Mouse (Mus musculus): ENCODE data around the gene Adam10. TPM values are rescaled to one million over a fixed set of nuclear protein-coding genes. Genes with fewer than 3 reads are reported as not detected.

Adam10 gene
- total and polyA plus RNA-seq, 3 experiments, result 9.5 to 39.2 (median 37.0) TPM

DNA sequence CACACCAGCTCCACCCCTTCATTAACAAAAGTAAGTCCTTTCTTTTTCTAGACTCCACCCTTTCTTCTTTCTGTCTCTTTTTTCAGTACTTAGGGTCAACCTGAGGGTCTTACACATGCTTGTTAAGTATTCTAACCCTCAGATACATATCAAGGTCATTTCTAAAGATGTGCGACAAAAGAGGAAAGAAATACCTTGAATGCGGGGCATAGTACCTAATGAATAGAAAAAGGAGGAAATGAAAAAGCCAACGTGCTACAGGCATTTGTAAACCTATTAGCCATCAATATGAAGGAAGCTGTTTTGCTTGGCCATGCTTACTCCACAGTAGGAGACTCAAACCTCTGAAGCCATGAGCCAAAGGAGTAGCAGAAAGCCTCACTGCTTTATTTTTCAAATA lies 11.1 kb downstream of the Adam10 start:
- Histone ChIP-seq H3K79me2 (replicated peaks; ENCODE audit: control insufficient read depth, insufficient read depth, low read length) (peaks cover 3% of the 10 kb centered on the region), H3K27ac (no peak overlapping the region), H3K4me3 (no peak overlapping the region), H3K4me1 (ENCODE audit: control insufficient read depth, insufficient read depth, low read length) (peaks cover 10% of the 10 kb centered on the region), H3K36me3 (ENCODE audit: control insufficient read depth, insufficient read depth, low read length) (peaks cover 20% of the 10 kb centered on the region), H3K27me3 (ENCODE audit: control insufficient read depth, insufficient read depth, low read length) (no peaks in the 10 kb centered on the region), H3K9ac (ENCODE audit: low read depth, low read length) (no peak overlapping the region)
- TF ChIP-seq POLR2A (IDR thresholded peaks at IDR 0.05; ENCODE audit: insufficient read depth, low read depth, low read length), result no peak
- TF ChIP-seq CTCF (IDR thresholded peaks at IDR 0.05), result no peak
- no peak for TF ChIP-seq EP300 (IDR thresholded peaks at IDR 0.05; ENCODE audit: insufficient read depth, low read depth, low read length)
- no peak for DNase-seq
- intact Hi-C loops (cut with DNase I), result loop anchor here (5.0 kb wide), 1 partner anchor 187 kb away; no protein-coding TSS in a partner anchor
- WGBS, result 65% methylated on average over 3 of the region's 3 CpGs

DNA sequence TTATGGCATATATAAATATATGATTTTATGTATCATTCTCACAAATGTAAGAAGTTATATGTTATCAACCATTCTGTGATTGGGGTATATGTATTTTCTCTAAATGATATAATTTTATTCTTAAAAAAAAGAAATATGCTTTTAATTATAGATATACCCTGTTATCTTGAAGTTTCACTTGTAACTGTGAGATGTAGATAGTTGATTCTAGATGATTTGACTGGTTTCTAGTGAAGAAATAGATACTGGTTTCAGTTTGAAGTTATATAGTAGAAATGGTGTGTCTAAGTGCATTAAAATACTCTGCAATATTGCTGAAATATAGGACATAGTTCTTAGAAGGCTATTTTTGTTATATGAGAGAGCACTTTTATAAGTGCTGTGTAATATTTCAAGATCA lies 11.8 kb downstream of the Adam10 start:
- no peak for DNase-seq
- no peaks in the 10 kb centered on the region for H3K27me3 ChIP-seq (ENCODE audit: control insufficient read depth, insufficient read depth, low read length)
- H3K4me1 ChIP-seq (ENCODE audit: control insufficient read depth, insufficient read depth, low read length), result peaks cover 8% of the 10 kb centered on the region
- no peak overlapping the region for H3K4me3 ChIP-seq
- TF ChIP-seq EP300 (IDR thresholded peaks at IDR 0.05; ENCODE audit: insufficient read depth, low read depth, low read length), result no peak
- TF ChIP-seq CTCF (IDR thresholded peaks at IDR 0.05), result no peak
- TF ChIP-seq POLR2A (IDR thresholded peaks at IDR 0.05; ENCODE audit: insufficient read depth, low read depth, low read length), result no peak
- peaks cover 1% of the 10 kb centered on the region for H3K79me2 ChIP-seq (replicated peaks; ENCODE audit: control insufficient read depth, insufficient read depth, low read length)
- H3K9ac ChIP-seq (ENCODE audit: low read depth, low read length), result no peak overlapping the region
- H3K36me3 ChIP-seq (ENCODE audit: control insufficient read depth, insufficient read depth, low read length), result peaks cover 14% of the 10 kb centered on the region
- intact Hi-C loops (cut with DNase I), result no loop called here
- H3K27ac ChIP-seq, result no peak overlapping the region

DNA sequence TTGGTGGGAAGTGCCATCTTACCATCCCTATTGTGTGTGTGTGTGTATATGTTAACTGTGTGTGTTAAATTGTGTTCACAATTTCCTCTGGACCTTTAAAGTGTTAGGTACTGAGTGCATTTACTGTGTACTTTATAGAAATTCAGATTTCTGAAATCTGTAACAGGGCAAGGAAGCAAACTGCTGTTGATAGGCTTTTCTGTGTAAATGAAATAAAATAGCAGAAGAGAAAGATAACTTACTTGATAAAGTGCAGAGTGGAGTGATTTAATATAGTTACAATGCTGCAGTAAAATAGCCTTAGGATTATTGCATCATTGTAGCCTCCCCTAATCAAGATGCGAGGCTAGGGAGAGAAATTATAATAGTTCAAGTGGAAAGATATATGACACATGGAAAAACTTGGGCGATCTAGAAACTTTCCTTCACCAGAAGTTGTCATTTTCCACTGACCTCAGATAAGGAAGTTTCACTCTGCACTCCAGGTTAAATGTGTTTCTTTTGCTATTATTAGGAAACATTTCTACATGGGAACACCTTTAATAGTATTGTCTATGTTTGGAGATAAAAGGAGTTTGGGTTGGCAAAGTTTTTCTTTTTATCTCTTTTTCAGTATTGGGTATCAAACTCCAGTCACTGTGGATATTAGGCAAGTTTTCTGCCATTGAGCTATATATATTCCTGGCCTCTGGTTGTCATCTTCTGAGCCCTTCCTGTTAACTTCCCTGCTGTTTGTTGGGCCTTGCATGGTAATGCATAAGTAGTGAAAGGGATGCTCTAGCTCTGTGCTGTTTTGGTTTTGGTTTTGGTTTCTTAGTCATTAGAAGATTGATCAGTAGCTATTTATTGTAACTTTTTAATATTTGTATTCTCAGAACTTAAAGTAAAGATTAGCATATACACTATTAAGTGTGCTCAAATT lies 13.2 kb downstream of the Adam10 start:
- Histone ChIP-seq H3K27me3 (ENCODE audit: control insufficient read depth, insufficient read depth, low read length) (no peaks in the 10 kb centered on the region), H3K9ac (ENCODE audit: low read depth, low read length) (no peak overlapping the region), H3K27ac (no peak overlapping the region), H3K79me2 (replicated peaks; ENCODE audit: control insufficient read depth, insufficient read depth, low read length) (peaks cover 1% of the 10 kb centered on the region), H3K4me1 (ENCODE audit: control insufficient read depth, insufficient read depth, low read length) (peaks cover 8% of the 10 kb centered on the region), H3K4me3 (no peak overlapping the region), H3K36me3 (ENCODE audit: control insufficient read depth, insufficient read depth, low read length) (peaks cover 14% of the 10 kb centered on the region)
- intact Hi-C loops (cut with DNase I), result no loop called here
- no peak for DNase-seq
- TF ChIP-seq POLR2A (IDR thresholded peaks at IDR 0.05; ENCODE audit: insufficient read depth, low read depth, low read length) (no peak), CTCF (IDR thresholded peaks at IDR 0.05) (no peak), EP300 (IDR thresholded peaks at IDR 0.05; ENCODE audit: insufficient read depth, low read depth, low read length) (no peak)
- WGBS, result 23% methylated on average over 2 of the region's 2 CpGs

DNA sequence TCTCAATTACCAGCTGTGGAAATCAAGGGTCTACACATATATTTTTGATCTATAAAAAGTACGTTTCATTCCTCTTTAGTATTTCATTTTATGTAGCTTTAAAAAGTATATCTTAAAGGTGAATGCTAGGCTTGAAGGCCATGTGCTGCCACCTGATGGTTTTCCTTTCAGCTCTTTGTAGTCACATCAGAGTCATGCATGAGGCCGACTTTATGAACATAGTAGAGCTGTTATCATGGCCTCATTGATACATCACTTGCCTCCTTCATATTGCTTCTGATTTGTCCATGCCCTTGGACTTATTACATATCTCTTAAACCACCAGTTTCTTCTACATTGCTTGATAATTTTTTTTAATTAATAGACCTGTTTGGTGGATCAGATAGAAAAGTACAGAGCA lies 16.9 kb downstream of the Adam10 start:
- Histone ChIP-seq H3K4me3 (no peak overlapping the region), H3K9ac (ENCODE audit: low read depth, low read length) (no peak overlapping the region), H3K27me3 (ENCODE audit: control insufficient read depth, insufficient read depth, low read length) (no peaks in the 10 kb centered on the region), H3K36me3 (ENCODE audit: control insufficient read depth, insufficient read depth, low read length) (peaks cover 8% of the 10 kb centered on the region; the same call in 1 of the 2 replicates), H3K27ac (no peak overlapping the region), H3K4me1 (ENCODE audit: control insufficient read depth, insufficient read depth, low read length) (peaks cover 3% of the 10 kb centered on the region), H3K79me2 (replicated peaks; ENCODE audit: control insufficient read depth, insufficient read depth, low read length) (peaks cover 3% of the 10 kb centered on the region)
- DNase-seq, result no peak
- intact Hi-C loops (cut with DNase I), result no loop called here
- WGBS, result 82% methylated on average over 2 of the region's 2 CpGs
- TF ChIP-seq EP300 (IDR thresholded peaks at IDR 0.05; ENCODE audit: insufficient read depth, low read depth, low read length) (no peak), POLR2A (IDR thresholded peaks at IDR 0.05; ENCODE audit: insufficient read depth, low read depth, low read length) (no peak), CTCF (IDR thresholded peaks at IDR 0.05) (0 out of 2 replicates have a peak, but pooled peaks have one; percentile 4)

DNA sequence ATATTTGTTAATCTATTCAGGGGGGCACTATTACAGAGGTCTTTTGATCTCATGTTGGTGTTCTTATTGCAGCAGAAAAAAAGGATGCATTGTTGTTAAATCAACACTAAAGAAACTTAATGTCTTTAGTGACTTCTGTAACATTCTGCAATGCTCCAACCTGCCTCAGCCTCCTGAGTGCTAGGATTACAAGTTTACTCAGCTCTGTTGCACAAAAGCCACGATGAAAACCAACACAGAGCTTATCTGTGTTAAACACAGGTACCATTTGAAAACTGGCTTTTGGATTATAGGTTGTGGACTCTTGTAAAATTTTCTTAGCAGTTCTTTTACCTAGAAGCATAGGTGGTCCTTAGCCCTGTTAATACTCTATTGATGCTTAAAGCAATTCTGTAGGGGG lies 19.3 kb downstream of the Adam10 start:
- Histone ChIP-seq H3K9ac (ENCODE audit: low read depth, low read length) (no peak overlapping the region), H3K79me2 (replicated peaks; ENCODE audit: control insufficient read depth, insufficient read depth, low read length) (peaks cover 3% of the 10 kb centered on the region), H3K27me3 (ENCODE audit: control insufficient read depth, insufficient read depth, low read length) (no peaks in the 10 kb centered on the region), H3K4me3 (no peak overlapping the region), H3K36me3 (ENCODE audit: control insufficient read depth, insufficient read depth, low read length) (no peaks in the 10 kb centered on the region; the same call in 1 of the 2 replicates), H3K27ac (no peak overlapping the region), H3K4me1 (ENCODE audit: control insufficient read depth, insufficient read depth, low read length) (peaks cover 1% of the 10 kb centered on the region)
- WGBS, result 66% methylated on average over 1 of the region's 1 CpGs
- no peak for TF ChIP-seq EP300 (IDR thresholded peaks at IDR 0.05; ENCODE audit: insufficient read depth, low read depth, low read length)
- no peak for TF ChIP-seq POLR2A (IDR thresholded peaks at IDR 0.05; ENCODE audit: insufficient read depth, low read depth, low read length)
- intact Hi-C loops (cut with DNase I), result no loop called here
- DNase-seq, result no peak

DNA sequence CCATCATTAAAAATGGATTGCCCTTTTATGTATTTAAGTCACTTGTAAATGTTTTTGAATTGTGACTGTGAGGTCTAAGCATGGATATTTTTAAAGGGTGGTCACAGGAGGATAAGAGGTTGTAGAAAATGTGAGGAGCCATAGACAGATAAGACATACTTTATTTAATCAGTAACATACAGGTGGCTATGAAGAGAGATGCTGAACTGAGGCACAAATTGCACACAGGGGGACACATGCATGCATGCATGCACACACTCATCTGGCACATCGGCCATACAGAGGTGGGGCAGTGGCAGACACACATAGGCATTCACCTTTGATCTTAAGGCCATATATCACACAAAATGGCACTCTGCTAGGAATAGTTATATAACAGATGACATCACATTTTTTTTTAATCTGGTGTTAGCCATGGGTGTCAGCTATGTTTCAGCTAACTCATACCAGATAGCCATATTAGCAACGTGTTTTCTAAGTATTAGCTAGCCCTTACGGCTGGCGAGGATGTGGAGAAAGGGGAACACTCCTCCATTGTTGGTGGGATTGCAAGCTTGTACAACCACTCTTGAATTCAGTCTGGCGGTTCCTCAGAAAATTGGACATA lies 24.9 kb downstream of the Adam10 start:
- no peak for DNase-seq
- Histone ChIP-seq H3K36me3 (ENCODE audit: control insufficient read depth, insufficient read depth, low read length) (no peaks in the 10 kb centered on the region), H3K4me3 (no peak overlapping the region), H3K79me2 (replicated peaks; ENCODE audit: control insufficient read depth, insufficient read depth, low read length) (peaks cover 4% of the 10 kb centered on the region), H3K4me1 (ENCODE audit: control insufficient read depth, insufficient read depth, low read length) (no peaks in the 10 kb centered on the region; the same call in 1 of the 2 replicates), H3K27ac (no peak overlapping the region), H3K9ac (ENCODE audit: low read depth, low read length) (no peak overlapping the region), H3K27me3 (ENCODE audit: control insufficient read depth, insufficient read depth, low read length) (no peaks in the 10 kb centered on the region)
- intact Hi-C loops (cut with DNase I), result no loop called here
- WGBS, result 94% methylated on average over 5 of the region's 5 CpGs
- TF ChIP-seq CTCF (IDR thresholded peaks at IDR 0.05) (no peak), POLR2A (IDR thresholded peaks at IDR 0.05; ENCODE audit: insufficient read depth, low read depth, low read length) (no peak), EP300 (IDR thresholded peaks at IDR 0.05; ENCODE audit: insufficient read depth, low read depth, low read length) (no peak)

All from heart, adult 2 months (tissue).